Mouse (Mus musculus) stomach, embryonic 16.5 days (tissue): ENCODE data around the gene Clps. TPM values are rescaled to one million over a fixed set of nuclear protein-coding genes. Genes with fewer than 3 reads are reported as not detected.

ENCODE experiments used
- ATAC-seq: fragments of 200-750 bp; cut with Nextera tagmentation; 2 replicates; pipeline ENCODE4 v1.8.0; 2017; ENCODE audit warnings: moderate number of reproducible peaks, moderate TSS enrichment; ENCODE audit not compliant: insufficient read depth, low FRiP score
- H3K27ac ChIP-seq: fragments of 300-500 bp; sonication (generic); 2 replicates; pipeline ENCODE4 v1.5.1; 2014; ENCODE audit warnings: low read length
- H3K27me3 ChIP-seq: fragments of 300-500 bp; sonication (generic); 2 replicates; pipeline ENCODE4 v1.6.1; 2014; ENCODE audit warnings: low read length, control low read depth, mixed read lengths; ENCODE audit not compliant: control insufficient read depth, insufficient read depth
- H3K36me3 ChIP-seq: fragments of 300-500 bp; sonication (generic); 2 replicates; pipeline ENCODE4 v1.6.1; 2014; ENCODE audit warnings: low read length; ENCODE audit not compliant: control insufficient read depth, insufficient read depth
- H3K4me1 ChIP-seq: fragments of 300-500 bp; sonication (generic); 2 replicates; pipeline ENCODE4 v1.6.1; 2014; ENCODE audit warnings: low read length, control low read depth, mixed read lengths; ENCODE audit not compliant: control insufficient read depth, insufficient read depth
- H3K4me2 ChIP-seq: fragments of 300-500 bp; sonication (generic); 2 replicates; pipeline ENCODE4 v1.6.1; 2014; ENCODE audit warnings: low read depth, low read length, mixed read lengths
- H3K4me3 ChIP-seq: fragments of 300-500 bp; sonication (generic); replicated peaks from 2 replicates; pipeline ENCODE4 v1.5.1; 2014; ENCODE audit warnings: mild to moderate bottlenecking, low read length
- H3K9ac ChIP-seq: fragments of 300-500 bp; sonication (generic); 2 replicates; pipeline ENCODE4 v1.6.1; 2014; ENCODE audit warnings: low read length
- H3K9me3 ChIP-seq: fragments of 300-500 bp; sonication (generic); replicated peaks from 2 replicates; pipeline ENCODE4 v1.6.1; 2016; ENCODE audit warnings: low read length, control low read depth; ENCODE audit not compliant: control insufficient read depth
- WGBS: fragments of 180-500 bp; shearing (Covaris S2); extraction: QIAGEN DNeasy Blood & Tissue Kit; methylation state at CpG from one replicate; pipeline ENCODE4 v1.1.7; 2014; 5-methylcytosine and 5-hydroxymethylcytosine counted together
- polyA plus RNA-seq: library from polyadenylated mRNA; unstranded; fragments of >200 nt; fragmentation: Nextera tagmentation; extraction: Ambion mirVana; gene quantifications from 2 replicates; pipeline ENCODE4 v1.2.1, GENCODE M21; 2015

The Clps gene
- polyA plus RNA-seq, 1 experiment from 2014 or later = 3,124 TPM

GRCm38 (mm10) chr17:28533327-28533726 lies 27.2 kb downstream of the Clps start:
- Histone ChIP-seq H3K9ac (no peak overlapping the region), H3K4me1 (0 out of 2 replicates have a peak, but pooled peaks cover 3% of the 10 kb centered on the region), H3K9me3 (no peaks in the 10 kb centered on the region), H3K4me2 (no peak overlapping the region), H3K4me3 (no peak overlapping the region), H3K27ac (no peak overlapping the region), H3K36me3 (no peaks in the 10 kb centered on the region), H3K27me3 (no peaks in the 10 kb centered on the region)
- 89% methylated on average over 13 of the region's 13 CpGs for WGBS
- no peak for ATAC-seq

- 80% methylated on average over 7 of the region's 7 CpGs for WGBS
- Histone ChIP-seq H3K27ac (no peak overlapping the region), H3K4me2 (no peak overlapping the region), H3K27me3 (no peaks in the 10 kb centered on the region), H3K4me3 (no peak overlapping the region), H3K4me1 (peaks cover 7% of the 10 kb centered on the region), H3K9ac (no peak overlapping the region), H3K36me3 (no peaks in the 10 kb centered on the region), H3K9me3 (no peaks in the 10 kb centered on the region)
- no peak for ATAC-seq
Observed at GRCm38 (mm10) chr17:28532557-28532956, 28.0 kb downstream of the Clps start.

GRCm38 (mm10) chr17:28531946-28532345 lies 28.6 kb downstream of the Clps start:
- 18% methylated on average over 18 of the region's 18 CpGs for WGBS
- H3K4me3 ChIP-seq = no peak overlapping the region
- peaks cover 13% of the 10 kb centered on the region for H3K4me1 ChIP-seq
- H3K27me3 ChIP-seq = no peaks in the 10 kb centered on the region
- H3K36me3 ChIP-seq = no peaks in the 10 kb centered on the region
- no peak overlapping the region for H3K27ac ChIP-seq
- no peak for ATAC-seq
- peak overlapping the region; percentile 25; the same call in 1 of the 2 replicates for H3K4me2 ChIP-seq
- no peak overlapping the region for H3K9ac ChIP-seq
- no peaks in the 10 kb centered on the region for H3K9me3 ChIP-seq

- Histone ChIP-seq H3K27me3 (no peaks in the 10 kb centered on the region), H3K27ac (no peak within 1 kb of the TSS), H3K4me1 (peaks cover 13% of the 10 kb centered on the region), H3K4me3 (no peak within 1 kb of the TSS), H3K9me3 (no peaks in the 10 kb centered on the region), H3K4me2 (no peak within 1 kb of the TSS), H3K36me3 (no peaks in the 10 kb centered on the region), H3K9ac (no peak within 1 kb of the TSS)
- no peak for ATAC-seq
- WGBS = 86% methylated on average over 6 of the region's 6 CpGs
Observed at GRCm38 (mm10) chr17:28530506-28530905, 30.1 kb downstream of the Clps start, which contains the start of gene Armc12. Gene Armc12 (plus strand): TSS chr17:28530806.

- no peaks in the 10 kb centered on the region for H3K36me3 ChIP-seq
- H3K4me2 ChIP-seq = no peak overlapping the region
- H3K27ac ChIP-seq = no peak overlapping the region
- no peaks in the 10 kb centered on the region for H3K27me3 ChIP-seq
- 69% methylated on average over 4 of the region's 4 CpGs for WGBS
- peaks cover 16% of the 10 kb centered on the region for H3K4me1 ChIP-seq
- H3K9me3 ChIP-seq = no peaks in the 10 kb centered on the region
- no peak for ATAC-seq
- H3K9ac ChIP-seq = no peak overlapping the region
- H3K4me3 ChIP-seq = no peak overlapping the region
Observed at GRCm38 (mm10) chr17:28529116-28529515, 31.4 kb downstream of the Clps start.

GRCm38 (mm10) chr17:28528043-28528351 lies 32.6 kb downstream of the Clps start:
- peak overlapping the region; percentile 52; the same call in 1 of the 2 replicates for H3K27ac ChIP-seq
- no peaks in the 10 kb centered on the region for H3K9me3 ChIP-seq
- no peaks in the 10 kb centered on the region for H3K27me3 ChIP-seq
- H3K4me3 ChIP-seq = peak overlapping the region; percentile 24
- H3K4me1 ChIP-seq = peaks cover 19% of the 10 kb centered on the region
- no peaks in the 10 kb centered on the region for H3K36me3 ChIP-seq
- H3K4me2 ChIP-seq = peak overlapping the region; percentile 52
- peak; percentile 55 for ATAC-seq
- peak overlapping the region; percentile 56 for H3K9ac ChIP-seq
- 1% methylated on average over 6 of the region's 6 CpGs for WGBS

GRCm38 (mm10) chr17:28527184-28528042 lies 33.2 kb downstream of the Clps start:
- WGBS = 30% methylated on average over 12 of the region's 12 CpGs
- H3K36me3 ChIP-seq = no peaks in the 10 kb centered on the region
- peak overlapping the region; percentile 52; the same call in 1 of the 2 replicates for H3K27ac ChIP-seq
- no peaks in the 10 kb centered on the region for H3K9me3 ChIP-seq
- H3K4me3 ChIP-seq = peak overlapping the region; percentile 24
- H3K4me1 ChIP-seq = peaks cover 19% of the 10 kb centered on the region
- peak overlapping the region; percentile 56 for H3K9ac ChIP-seq
- H3K4me2 ChIP-seq = peak overlapping the region; percentile 52
- no peaks in the 10 kb centered on the region for H3K27me3 ChIP-seq
- 0 out of 2 replicates have a peak, but pooled peaks have one; percentile 5 for ATAC-seq

GRCm38 (mm10) chr17:28524831-28525430 lies 35.6 kb downstream of the Clps start:
- ATAC-seq = no peak
- Histone ChIP-seq H3K27ac (peak overlapping the region; percentile 18; the same call in 1 of the 2 replicates), H3K4me2 (no peak overlapping the region), H3K36me3 (no peaks in the 10 kb centered on the region), H3K27me3 (no peaks in the 10 kb centered on the region; the same call in 1 of the 2 replicates), H3K9me3 (no peaks in the 10 kb centered on the region), H3K4me1 (peaks cover 20% of the 10 kb centered on the region), H3K9ac (no peak overlapping the region), H3K4me3 (no peak overlapping the region)
- 64% methylated on average over 4 of the region's 4 CpGs for WGBS
